Mouse (Mus musculus): ENCODE data around the gene Gtf3c6.
A peak's percentile ranks its signal among the peaks of the same experiment; 100 is the strongest.
"Not testable (repeated sequence)": the region's sequence is repeated elsewhere in the genome, so short reads cannot be mapped to it uniquely, and the experiment has no call there.

Gtf3c6 gene

GRCm38 (mm10) chr10:40257414-40258255 is at the start of gene Gtf3c6:
Gene Gtf3c6 (minus strand): TSS chr10:40258108.
- DNase-seq (ENCODE audit: low read depth): peak; percentile 92

GRCm38 (mm10) chr10:40305989-40306388 is 48.1 kb upstream of the Gtf3c6 start:
- no peak for DNase-seq (ENCODE audit: low read depth)

GRCm38 (mm10) chr10:40302140-40302985 is 44.5 kb upstream of the Gtf3c6 start, which contains the start of gene Amd1:
Gene Amd1 (minus strand): TSS chr10:40302186.
- peak; percentile 96 for DNase-seq (ENCODE audit: low read depth)

GRCm38 (mm10) chr10:40301181-40302075 is 43.5 kb upstream of the Gtf3c6 start:
- DNase-seq (ENCODE audit: low read depth): not testable (repeated sequence)

- DNase-seq (ENCODE audit: low read depth): peak; percentile 80
Observed at GRCm38 (mm10) chr10:40300648-40301171, 42.8 kb upstream of the Gtf3c6 start.

- DNase-seq (ENCODE audit: low read depth): no peak
Observed at GRCm38 (mm10) chr10:40292640-40293039, 34.7 kb upstream of the Gtf3c6 start.

GRCm38 (mm10) chr10:40286767-40287166 is 28.9 kb upstream of the Gtf3c6 start:
- DNase-seq (ENCODE audit: low read depth): no peak

GRCm38 (mm10) chr10:40285571-40285970 is 27.7 kb upstream of the Gtf3c6 start:
- DNase-seq (ENCODE audit: low read depth): no peak

GRCm38 (mm10) chr10:40284997-40285396 is 27.1 kb upstream of the Gtf3c6 start:
- DNase-seq (ENCODE audit: low read depth): no peak

- no peak for DNase-seq (ENCODE audit: low read depth)
Observed at GRCm38 (mm10) chr10:40284179-40284831, 26.4 kb upstream of the Gtf3c6 start.

- DNase-seq (ENCODE audit: low read depth): no peak
Observed at GRCm38 (mm10) chr10:40283636-40284035, 25.7 kb upstream of the Gtf3c6 start.

GRCm38 (mm10) chr10:40281565-40281964 is 23.7 kb upstream of the Gtf3c6 start:
- no peak for DNase-seq (ENCODE audit: low read depth)

GRCm38 (mm10) chr10:40278317-40278716 is 20.4 kb upstream of the Gtf3c6 start:
- no peak for DNase-seq (ENCODE audit: low read depth)

- no peak for DNase-seq (ENCODE audit: low read depth)
Observed at GRCm38 (mm10) chr10:40275991-40276390, 18.1 kb upstream of the Gtf3c6 start.

GRCm38 (mm10) chr10:40273938-40274337 is 16.0 kb upstream of the Gtf3c6 start:
- DNase-seq (ENCODE audit: low read depth): peak; percentile 91

- no peak for DNase-seq (ENCODE audit: low read depth)
Observed at GRCm38 (mm10) chr10:40271216-40271615, 13.3 kb upstream of the Gtf3c6 start.

GRCm38 (mm10) chr10:40264920-40265319 is 7.0 kb upstream of the Gtf3c6 start:
- DNase-seq (ENCODE audit: low read depth): no peak

GRCm38 (mm10) chr10:40263691-40264090 is 5.8 kb upstream of the Gtf3c6 start:
- no peak for DNase-seq (ENCODE audit: low read depth)

- DNase-seq (ENCODE audit: low read depth): no peak
Observed at GRCm38 (mm10) chr10:40262200-40262599, 4.3 kb upstream of the Gtf3c6 start.

GRCm38 (mm10) chr10:40260305-40260704 is 2.4 kb upstream of the Gtf3c6 start:
- no peak for DNase-seq (ENCODE audit: low read depth)

GRCm38 (mm10) chr10:40259542-40259941 is 1.6 kb upstream of the Gtf3c6 start:
- peak; percentile 46 for DNase-seq (ENCODE audit: low read depth)

Data from c-Kit-positive CD71-positive TER-119-negative erythroid progenitor cells, embryonic 14.5 days (primary cell).